ENCODE assay signal across 8 mouse cellular contexts in genomic region chr4:134535787-134536151, GRCm38 (mm10). TPM values are rescaled to one million over a fixed set of nuclear protein-coding genes. Genes with fewer than 3 reads are reported as not detected.
A peak's percentile ranks its signal among the peaks of the same experiment; 100 is the strongest.
DNase-seq lines count a peak whose midpoint lies in the region; ATAC-seq lines count a peak whose summit lies in the region.

No protein-coding gene starts in this region.

- H3K4me3 ChIP-seq in heart, embryonic 13.5 days, result peak overlapping the region; percentile 98
- H3K4me3 ChIP-seq in liver, embryonic 13.5 days (replicated peaks), result peak overlapping the region; percentile 98

- H3K9me3 ChIP-seq in heart, embryonic 13.5 days, result no peaks in the 10 kb centered on the region
- no peaks in the 10 kb centered on the region for H3K9me3 ChIP-seq in liver, embryonic 13.5 days (replicated peaks)

- peak overlapping the region; percentile 78 for H3K9ac ChIP-seq in heart, embryonic 13.5 days
- peak overlapping the region; percentile 75 for H3K9ac ChIP-seq in liver, embryonic 13.5 days

- H3K4me1 ChIP-seq in heart, embryonic 13.5 days, result peaks cover 40% of the 10 kb centered on the region
- H3K4me1 ChIP-seq in liver, embryonic 13.5 days (replicated peaks), result peaks cover 37% of the 10 kb centered on the region

- H3K27ac ChIP-seq in heart, embryonic 13.5 days (replicated peaks), result peak overlapping the region; percentile 93
- peak overlapping the region; percentile 39; the same call in 1 of the 2 replicates for H3K27ac ChIP-seq in liver, embryonic 13.5 days

- ATAC-seq in heart, embryonic 13.5 days (ENCODE audit: extremely low read depth, insufficient number of reproducible peaks, low FRiP score, low TSS enrichment), result no peak
- ATAC-seq in liver, embryonic 13.5 days (ENCODE audit: low read depth), result no peak

- DNase-seq in heart, postnatal 25 days (ENCODE audit: low spot score), result no peak
- peak; percentile 73 for DNase-seq in 3T3-L1 (ENCODE audit: low read depth, low spot score)
- peak; percentile 69 for DNase-seq in adrenal gland, adult 8-10 months
- peak; percentile 95 for DNase-seq in gonadal fat pad, adult 2 months (ENCODE audit: low read depth)
- DNase-seq in liver, embryonic 13.5 days, result no peak
- DNase-seq in testis, postnatal 14 days (ENCODE audit: low spot score), result peak; percentile 63
- no peak for DNase-seq in spleen, postnatal 14 days (ENCODE audit: low spot score in 2 of 2)

- WGBS in heart, embryonic 13.5 days, result 18% methylated on average over 8 of the region's 8 CpGs
- WGBS in liver, embryonic 13.5 days (ENCODE audit: insufficient replicate concordance), result 20% methylated on average over 8 of the region's 8 CpGs

- H3K27me3 ChIP-seq in heart, embryonic 13.5 days (replicated peaks), result no peaks in the 10 kb centered on the region
- no peaks in the 10 kb centered on the region for H3K27me3 ChIP-seq in liver, embryonic 13.5 days

- intact Hi-C loops in heart, postnatal 25 days (cut with DNase I), result no loop called here

- H3K4me2 ChIP-seq in heart, embryonic 13.5 days, result peak overlapping the region; percentile 99
- H3K4me2 ChIP-seq in liver, embryonic 13.5 days, result peak overlapping the region; percentile 100

- peaks cover 41% of the 10 kb centered on the region for H3K36me3 ChIP-seq in heart, embryonic 13.5 days
- peaks cover 16% of the 10 kb centered on the region for H3K36me3 ChIP-seq in liver, embryonic 13.5 days

RNA-seq across cellular contexts. Expression of gene Mtfr1l, which starts 0.6 kb away (rescaled TPM):
- 142 and 144 TPM in 2 replicates for polyA plus RNA-seq in heart, embryonic 13.5 days (2015; fragmentation: Nextera tagmentation; extraction: Ambion mirVana)
- total RNA-seq in heart, postnatal 25 days (2021), result 100 to 1,000 TPM; 178 to 185 TPM
- total RNA-seq in adrenal gland, adult 8-10 months (2022), result 100 to 1,000 TPM; 125 to 174 (median 152) TPM
- 113 and 153 TPM in 2 replicates for polyA plus RNA-seq in gonadal fat pad, adult 2 months (2012; rRNA removed)
- polyA plus RNA-seq in liver, embryonic 13.5 days (2015; fragmentation: Nextera tagmentation; extraction: Ambion mirVana), result 53.7 and 59.2 TPM in 2 replicates

RNA-seq across cellular contexts. Expression of gene Selenon, which starts 16.2 kb away (rescaled TPM):
- polyA plus RNA-seq in heart, embryonic 13.5 days (2015; fragmentation: Nextera tagmentation; extraction: Ambion mirVana), result 7.5 and 8.0 TPM in 2 replicates
- 10 to 100 TPM; 21.0 to 22.2 TPM for total RNA-seq in heart, postnatal 25 days (2021)
- total RNA-seq in adrenal gland, adult 8-10 months (2022), result 10 to 100 TPM; 28.9 to 58.1 (median 44.4) TPM
- polyA plus RNA-seq in gonadal fat pad, adult 2 months (2012; rRNA removed), result 20.1 and 22.9 TPM in 2 replicates
- 1.8 and 2.3 TPM in 2 replicates for polyA plus RNA-seq in liver, embryonic 13.5 days (2015; fragmentation: Nextera tagmentation; extraction: Ambion mirVana)

RNA-seq across cellular contexts. Expression of gene Aunip, which starts 25.0 kb away (rescaled TPM):
- polyA plus RNA-seq in heart, embryonic 13.5 days (2015; fragmentation: Nextera tagmentation; extraction: Ambion mirVana), result 8.5 and 11.2 TPM in 2 replicates
- total RNA-seq in heart, postnatal 25 days (2021), result under 1 TPM; 0.34 to 0.47 TPM
- total RNA-seq in adrenal gland, adult 8-10 months (2022), result 1 to 10 TPM in 3 of 4 experiments, under 1 TPM in 1; 0.66 to 2.4 (median 2.2) TPM
- polyA plus RNA-seq in gonadal fat pad, adult 2 months (2012; rRNA removed), result 0.19 and 0.35 TPM in 2 replicates
- polyA plus RNA-seq in liver, embryonic 13.5 days (2015; fragmentation: Nextera tagmentation; extraction: Ambion mirVana), result 25.4 and 30.6 TPM in 2 replicates

RNA-seq across cellular contexts. Expression of gene Paqr7, which starts 39.3 kb away (rescaled TPM):
- polyA plus RNA-seq in heart, embryonic 13.5 days (2015; fragmentation: Nextera tagmentation; extraction: Ambion mirVana), result 10.0 and 10.9 TPM in 2 replicates
- 10 to 100 TPM; 16.9 to 17.4 TPM for total RNA-seq in heart, postnatal 25 days (2021)
- 10 to 100 TPM; 54.1 to 81.1 (median 71.3) TPM for total RNA-seq in adrenal gland, adult 8-10 months (2022)
- polyA plus RNA-seq in gonadal fat pad, adult 2 months (2012; rRNA removed), result 37.7 and 48.2 TPM in 2 replicates
- polyA plus RNA-seq in liver, embryonic 13.5 days (2015; fragmentation: Nextera tagmentation; extraction: Ambion mirVana), result 6.5 and 7.4 TPM in 2 replicates

Comparison
In these comparisons a context has a peak if more than half of its experiments do, and no peak if none do; other contexts are left out.
1. DNase-seq: peak in 3T3-L1 (single experiment), adrenal gland, adult 8-10 months (single experiment), gonadal fat pad, adult 2 months (single experiment) and testis, postnatal 14 days (single experiment); none in heart, postnatal 25 days (single experiment), liver, embryonic 13.5 days (single experiment) and spleen, postnatal 14 days (0 of 2).